22 mouse cellular contexts compared by ENCODE assay signal in genomic region chr10:81029031-81029430, GRCm38 (mm10). TPM values are rescaled to one million over a fixed set of nuclear protein-coding genes. Genes with fewer than 3 reads are reported as not detected.
DNase-seq lines count a peak whose midpoint lies in the region; ATAC-seq and TF ChIP-seq lines count a peak whose summit lies in the region.
"Had no signal": no experiment of that assay in that cellular context is flagged by ENCODE, and none has a peak within 500 bp of the region (broad histone marks: within the 10 kb centered on the region; RNA-seq: fewer than 3 reads in every experiment).

No protein-coding gene starts in this region.

- H3K4me1 ChIP-seq in neural tube, embryonic 13.5 days (replicated peaks), result peaks cover 32% of the 10 kb centered on the region
- peaks cover 29% of the 10 kb centered on the region for H3K4me1 ChIP-seq in neural tube, embryonic 15.5 days

- peaks cover 19% of the 10 kb centered on the region for H3K27me3 ChIP-seq in neural tube, embryonic 13.5 days
- peaks cover 9% of the 10 kb centered on the region; the same call in 1 of the 2 replicates for H3K27me3 ChIP-seq in neural tube, embryonic 15.5 days (replicated peaks)

- no peak overlapping the region for H3K4me3 ChIP-seq in layer of hippocampus, adult 2 months
- no peak overlapping the region for H3K4me3 ChIP-seq in neural tube, embryonic 13.5 days
- H3K4me3 ChIP-seq in neural tube, embryonic 15.5 days (replicated peaks), result no peak overlapping the region
- H3K4me3 ChIP-seq: embryonic facial prominence, embryonic 12.5 days; intestine, embryonic 15.5 days had no signal

- ATAC-seq in neural tube, embryonic 13.5 days (ENCODE audit: low read depth), result no peak
- ATAC-seq in neural tube, embryonic 15.5 days (ENCODE audit: low FRiP score), result no peak
- ATAC-seq: CD4-positive, CD25-positive, alpha-beta regulatory T cell, adult 4 months; forebrain, embryonic 16.5 days; intestine, embryonic 15.5 days had no signal

- peaks cover 43% of the 10 kb centered on the region for H3K36me3 ChIP-seq in neural tube, embryonic 13.5 days
- peaks cover 38% of the 10 kb centered on the region for H3K36me3 ChIP-seq in neural tube, embryonic 15.5 days

- WGBS in neural tube, embryonic 13.5 days, result 64% methylated on average over 10 of the region's 10 CpGs
- 58% methylated on average over 10 of the region's 10 CpGs for WGBS in neural tube, embryonic 15.5 days

- no peak for TF ChIP-seq CTCF in layer of hippocampus, adult 2 months (conservative IDR thresholded peaks at IDR 0.05)

- H3K27ac ChIP-seq in layer of hippocampus, adult 2 months, result peak overlapping the region; percentile 86
- no peak overlapping the region for H3K27ac ChIP-seq in neural tube, embryonic 13.5 days (replicated peaks)
- no peak overlapping the region for H3K27ac ChIP-seq in neural tube, embryonic 15.5 days (replicated peaks)
- H3K27ac ChIP-seq: embryonic facial prominence, embryonic 12.5 days; heart, embryonic 10.5 days; intestine, embryonic 15.5 days had no signal

- peak; percentile 67 for DNase-seq in cerebellum, adult 11-12 months
- DNase-seq in cerebellum, adult 8-10 months, result no peak
- DNase-seq in cerebellum, postnatal 14 days, result peak; percentile 39 to 47
- DNase-seq in cerebellum, adult 11 months, result no peak
- DNase-seq in layer of hippocampus, adult 2 months (ENCODE audit: low spot score in 2 of 2), result peak in 1 of 2 experiments; percentile 58
- DNase-seq in layer of hippocampus, adult 8-10 months (ENCODE audit: low spot score in 2 of 2), result no peak
- DNase-seq: adrenal gland, adult 8-10 months; adrenal gland, postnatal 36 days; B cell, adult 2 months; gastrocnemius, postnatal 10 days; heart, adult 18-20 months; heart, postnatal 10 days; heart, postnatal 4 days had no signal

- no peaks in the 10 kb centered on the region for H3K9me3 ChIP-seq in neural tube, embryonic 13.5 days
- no peaks in the 10 kb centered on the region for H3K9me3 ChIP-seq in neural tube, embryonic 15.5 days (replicated peaks)
- H3K9me3 ChIP-seq: embryonic facial prominence, embryonic 12.5 days; G1E; heart, embryonic 10.5 days; intestine, embryonic 15.5 days had no signal

- H3K4me2 ChIP-seq in neural tube, embryonic 13.5 days, result no peak overlapping the region
- no peak overlapping the region for H3K4me2 ChIP-seq in neural tube, embryonic 15.5 days
- H3K4me2 ChIP-seq: embryonic facial prominence, embryonic 12.5 days; intestine, embryonic 15.5 days had no signal

- 0 out of 2 replicates have a peak overlapping the region, but pooled peaks have one; percentile 1 for H3K9ac ChIP-seq in neural tube, embryonic 13.5 days
- H3K9ac ChIP-seq in neural tube, embryonic 15.5 days (replicated peaks), result no peak overlapping the region
- H3K9ac ChIP-seq: embryonic facial prominence, embryonic 12.5 days; intestine, embryonic 15.5 days had no signal

RNA-seq across cellular contexts. Expression of gene Diras1, which starts 3.6 kb away (rescaled TPM):
- 100 to 1,000 TPM in 1 of 2 experiments, 10 to 100 TPM in 1; 95.2 to 100 TPM for total RNA-seq in layer of hippocampus, adult 2 months (2021)
- 10 to 100 TPM; 88.3 to 96.9 (median 90.2) TPM for total RNA-seq in layer of hippocampus, adult 8-10 months (2022)
- 38.1 and 38.7 TPM in 2 replicates for polyA plus RNA-seq in neural tube, embryonic 13.5 days (2015; fragmentation: Nextera tagmentation; extraction: Ambion mirVana)
- polyA plus RNA-seq in neural tube, embryonic 15.5 days (2015; fragmentation: Nextera tagmentation; extraction: Ambion mirVana), result 55.3 and 69.4 TPM in 2 replicates
- total RNA-seq: heart, adult 18-20 months; heart, postnatal 10 days; heart, postnatal 4 days had no signal
- polyA plus RNA-seq: CD4-positive, CD25-positive, alpha-beta regulatory T cell, adult 4 months; heart, embryonic 14.5 days had no signal

RNA-seq across cellular contexts. Expression of gene Slc39a3, which starts 8.2 kb away (rescaled TPM):
- 10 to 100 TPM; 60.8 to 66.1 TPM for total RNA-seq in layer of hippocampus, adult 2 months (2021)
- 10 to 100 TPM; 55.5 to 60.8 (median 60.0) TPM for total RNA-seq in layer of hippocampus, adult 8-10 months (2022)
- 40.9 and 44.2 TPM in 2 replicates for polyA plus RNA-seq in neural tube, embryonic 13.5 days (2015; fragmentation: Nextera tagmentation; extraction: Ambion mirVana)
- 43.9 and 47.7 TPM in 2 replicates for polyA plus RNA-seq in neural tube, embryonic 15.5 days (2015; fragmentation: Nextera tagmentation; extraction: Ambion mirVana)

RNA-seq across cellular contexts. Expression of gene Gng7, which starts 14.3 kb away (rescaled TPM):
- total RNA-seq in layer of hippocampus, adult 2 months (2021), result 100 to 1,000 TPM; 161 to 176 TPM
- total RNA-seq in layer of hippocampus, adult 8-10 months (2022), result 100 to 1,000 TPM; 130 to 139 (median 135) TPM
- polyA plus RNA-seq in neural tube, embryonic 13.5 days (2015; fragmentation: Nextera tagmentation; extraction: Ambion mirVana), result 16.2 and 17.4 TPM in 2 replicates
- polyA plus RNA-seq in neural tube, embryonic 15.5 days (2015; fragmentation: Nextera tagmentation; extraction: Ambion mirVana), result 22.8 and 24.9 TPM in 2 replicates

RNA-seq across cellular contexts. Expression of gene Sgta, which starts 30.9 kb away (rescaled TPM):
- total RNA-seq in layer of hippocampus, adult 2 months (2021), result 100 to 1,000 TPM; 176 TPM
- 100 to 1,000 TPM; 165 to 175 (median 172) TPM for total RNA-seq in layer of hippocampus, adult 8-10 months (2022)
- 283 and 286 TPM in 2 replicates for polyA plus RNA-seq in neural tube, embryonic 13.5 days (2015; fragmentation: Nextera tagmentation; extraction: Ambion mirVana)
- 290 and 298 TPM in 2 replicates for polyA plus RNA-seq in neural tube, embryonic 15.5 days (2015; fragmentation: Nextera tagmentation; extraction: Ambion mirVana)

RNA-seq across cellular contexts. Expression of gene Thop1, which starts 40.8 kb away (rescaled TPM):
- 10 to 100 TPM; 52.0 to 52.6 TPM for total RNA-seq in layer of hippocampus, adult 2 months (2021)
- 10 to 100 TPM; 44.5 to 55.0 (median 46.5) TPM for total RNA-seq in layer of hippocampus, adult 8-10 months (2022)
- polyA plus RNA-seq in neural tube, embryonic 13.5 days (2015; fragmentation: Nextera tagmentation; extraction: Ambion mirVana), result 47.4 and 48.4 TPM in 2 replicates
- 44.3 and 52.9 TPM in 2 replicates for polyA plus RNA-seq in neural tube, embryonic 15.5 days (2015; fragmentation: Nextera tagmentation; extraction: Ambion mirVana)

Comparison
In these comparisons a context has a peak if more than half of its experiments do, and no peak if none do; other contexts are left out.
1. DNase-seq: peak in cerebellum, adult 11-12 months (single experiment) and cerebellum, postnatal 14 days (2 of 2); none in cerebellum, adult 8-10 months (single experiment), cerebellum, adult 11 months (single experiment) and layer of hippocampus, adult 8-10 months (0 of 2).